Mouse (Mus musculus): ENCODE measurements around the gene Kif5a.

GRCm38 (mm10) chr10:127310523-127311475 is 47.7 kb upstream of the Kif5a start:
- TF ChIP-seq POLR2A (IDR thresholded peaks at IDR 0.05; ENCODE audit: borderline replicate concordance, insufficient read depth, low read length) (no peak), CTCF (IDR thresholded peaks at IDR 0.05; ENCODE audit: borderline replicate concordance, insufficient read depth, low read depth, low read length) (no peak)

Data from cerebellum, adult 2 months (tissue).